Mouse (Mus musculus) stomach, embryonic 16.5 days (tissue): ENCODE results near the gene Pheta1. TPM values are rescaled to one million over a fixed set of nuclear protein-coding genes. Genes with fewer than 3 reads are reported as not detected.

Experiments
- ATAC-seq: fragments of 200-750 bp; cut with Nextera tagmentation; 2 replicates; pipeline ENCODE4 v1.8.0; 2017; ENCODE audit warnings: moderate number of reproducible peaks, moderate TSS enrichment; ENCODE audit not compliant: insufficient read depth, low FRiP score
- H3K27ac ChIP-seq: fragments of 300-500 bp; sonication (generic); 2 replicates; pipeline ENCODE4 v1.5.1; 2014; ENCODE audit warnings: low read length
- H3K27me3 ChIP-seq: fragments of 300-500 bp; sonication (generic); 2 replicates; pipeline ENCODE4 v1.6.1; 2014; ENCODE audit warnings: low read length, control low read depth, mixed read lengths; ENCODE audit not compliant: control insufficient read depth, insufficient read depth
- H3K36me3 ChIP-seq: fragments of 300-500 bp; sonication (generic); 2 replicates; pipeline ENCODE4 v1.6.1; 2014; ENCODE audit warnings: low read length; ENCODE audit not compliant: control insufficient read depth, insufficient read depth
- H3K4me1 ChIP-seq: fragments of 300-500 bp; sonication (generic); 2 replicates; pipeline ENCODE4 v1.6.1; 2014; ENCODE audit warnings: low read length, control low read depth, mixed read lengths; ENCODE audit not compliant: control insufficient read depth, insufficient read depth
- H3K4me2 ChIP-seq: fragments of 300-500 bp; sonication (generic); 2 replicates; pipeline ENCODE4 v1.6.1; 2014; ENCODE audit warnings: low read depth, low read length, mixed read lengths
- H3K4me3 ChIP-seq: fragments of 300-500 bp; sonication (generic); replicated peaks from 2 replicates; pipeline ENCODE4 v1.5.1; 2014; ENCODE audit warnings: mild to moderate bottlenecking, low read length
- H3K9ac ChIP-seq: fragments of 300-500 bp; sonication (generic); 2 replicates; pipeline ENCODE4 v1.6.1; 2014; ENCODE audit warnings: low read length
- H3K9me3 ChIP-seq: fragments of 300-500 bp; sonication (generic); replicated peaks from 2 replicates; pipeline ENCODE4 v1.6.1; 2016; ENCODE audit warnings: low read length, control low read depth; ENCODE audit not compliant: control insufficient read depth
- WGBS: fragments of 180-500 bp; shearing (Covaris S2); extraction: QIAGEN DNeasy Blood & Tissue Kit; methylation state at CpG from one replicate; pipeline ENCODE4 v1.1.7; 2014; 5-methylcytosine and 5-hydroxymethylcytosine counted together
- polyA plus RNA-seq: library from polyadenylated mRNA; unstranded; fragments of >200 nt; fragmentation: Nextera tagmentation; extraction: Ambion mirVana; gene quantifications from 2 replicates; pipeline ENCODE4 v1.2.1, GENCODE M21; 2015

Gene Pheta1
- polyA plus RNA-seq, 1 experiment from 2014 or later: 16.9 TPM

- Histone ChIP-seq H3K4me3 (no peak overlapping the region), H3K9ac (no peak overlapping the region), H3K9me3 (no peaks in the 10 kb centered on the region; the same call in 1 of the 2 replicates), H3K27me3 (no peaks in the 10 kb centered on the region), H3K4me1 (no peaks in the 10 kb centered on the region), H3K4me2 (no peak overlapping the region), H3K36me3 (no peaks in the 10 kb centered on the region), H3K27ac (no peak overlapping the region)
- WGBS: 73% methylated on average over 8 of the region's 8 CpGs
- ATAC-seq: no peak
Observed at GRCm38 (mm10) chr5:121883356-121883755, 34.6 kb downstream of the Pheta1 start.

- H3K4me3 ChIP-seq: no peak overlapping the region
- no peaks in the 10 kb centered on the region for H3K27me3 ChIP-seq
- H3K9ac ChIP-seq: no peak overlapping the region
- ATAC-seq: no peak
- no peak overlapping the region for H3K27ac ChIP-seq
- WGBS: 57% methylated on average over 13 of the region's 13 CpGs
- no peaks in the 10 kb centered on the region for H3K36me3 ChIP-seq
- no peaks in the 10 kb centered on the region for H3K4me1 ChIP-seq
- no peaks in the 10 kb centered on the region; the same call in 1 of the 2 replicates for H3K9me3 ChIP-seq
- H3K4me2 ChIP-seq: no peak overlapping the region
Observed at GRCm38 (mm10) chr5:121889375-121889774, 40.6 kb downstream of the Pheta1 start.

GRCm38 (mm10) chr5:121889819-121890362 is 41.1 kb downstream of the Pheta1 start:
- H3K36me3 ChIP-seq: no peaks in the 10 kb centered on the region
- H3K4me1 ChIP-seq: no peaks in the 10 kb centered on the region
- H3K27ac ChIP-seq: no peak overlapping the region
- H3K9ac ChIP-seq: no peak overlapping the region
- H3K4me3 ChIP-seq: no peak overlapping the region
- H3K9me3 ChIP-seq: no peaks in the 10 kb centered on the region; the same call in 1 of the 2 replicates
- no peak overlapping the region for H3K4me2 ChIP-seq
- no peak for ATAC-seq
- H3K27me3 ChIP-seq: no peaks in the 10 kb centered on the region
- WGBS: 60% methylated on average over 9 of the region's 9 CpGs

DNA sequence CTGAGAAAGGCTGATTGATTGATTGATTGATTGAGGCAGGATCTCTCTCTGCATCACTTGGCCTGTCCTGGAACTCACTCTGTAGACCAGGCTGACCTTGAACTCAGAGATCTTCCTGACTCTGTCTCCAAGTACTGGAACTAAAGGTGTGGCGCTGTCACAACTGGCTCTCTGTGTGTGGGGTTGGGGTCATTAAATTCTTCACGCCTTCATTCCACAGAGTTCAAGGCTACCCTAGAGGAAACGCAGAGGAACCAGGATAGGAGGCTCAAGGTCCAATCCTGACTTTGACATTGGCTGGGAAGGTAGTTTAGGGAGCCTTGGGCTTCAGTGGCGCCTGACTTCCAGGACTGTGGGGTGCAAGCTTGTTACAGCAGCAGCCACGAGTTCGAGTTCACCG is 42.1 kb downstream of the Pheta1 start:
- Histone ChIP-seq H3K36me3 (no peaks in the 10 kb centered on the region), H3K9me3 (no peaks in the 10 kb centered on the region; the same call in 1 of the 2 replicates), H3K4me2 (no peak overlapping the region), H3K4me3 (no peak overlapping the region), H3K4me1 (no peaks in the 10 kb centered on the region), H3K27me3 (no peaks in the 10 kb centered on the region), H3K27ac (no peak overlapping the region), H3K9ac (no peak overlapping the region)
- ATAC-seq: no peak
- 91% methylated on average over 7 of the region's 7 CpGs for WGBS

GRCm38 (mm10) chr5:121892281-121892680 is 43.5 kb downstream of the Pheta1 start:
- no peaks in the 10 kb centered on the region for H3K36me3 ChIP-seq
- no peak for ATAC-seq

GRCm38 (mm10) chr5:121893581-121893980 is 44.8 kb downstream of the Pheta1 start:
- Histone ChIP-seq H3K4me2 (no peak overlapping the region), H3K27ac (no peak overlapping the region), H3K9ac (no peak overlapping the region), H3K4me1 (no peaks in the 10 kb centered on the region), H3K4me3 (no peak overlapping the region), H3K27me3 (no peaks in the 10 kb centered on the region), H3K9me3 (no peaks in the 10 kb centered on the region), H3K36me3 (no peaks in the 10 kb centered on the region)
- no peak for ATAC-seq
- 27% methylated on average over 3 of the region's 3 CpGs for WGBS

More at GRCm38 (mm10) chr5:121892281-121892680, 43.5 kb downstream of the Pheta1 start:
- Histone ChIP-seq H3K27ac (no peak overlapping the region), H3K27me3 (no peaks in the 10 kb centered on the region), H3K9me3 (no peaks in the 10 kb centered on the region), H3K4me1 (no peaks in the 10 kb centered on the region), H3K4me2 (no peak overlapping the region), H3K9ac (no peak overlapping the region), H3K4me3 (no peak overlapping the region)
- 83% methylated on average over 14 of the region's 14 CpGs for WGBS

- Histone ChIP-seq H3K9me3 (no peaks in the 10 kb centered on the region), H3K4me1 (no peaks in the 10 kb centered on the region), H3K4me3 (no peak overlapping the region), H3K36me3 (no peaks in the 10 kb centered on the region), H3K27ac (no peak overlapping the region), H3K27me3 (no peaks in the 10 kb centered on the region), H3K4me2 (no peak overlapping the region), H3K9ac (no peak overlapping the region)
- 66% methylated on average over 10 of the region's 10 CpGs for WGBS
- no peak for ATAC-seq
Observed at GRCm38 (mm10) chr5:121894647-121895046, 45.9 kb downstream of the Pheta1 start.

GRCm38 (mm10) chr5:121895117-121895756 is 46.5 kb downstream of the Pheta1 start:
- Histone ChIP-seq H3K4me3 (no peak overlapping the region), H3K4me1 (no peaks in the 10 kb centered on the region), H3K27me3 (no peaks in the 10 kb centered on the region), H3K36me3 (no peaks in the 10 kb centered on the region), H3K4me2 (no peak overlapping the region), H3K9ac (no peak overlapping the region), H3K9me3 (no peaks in the 10 kb centered on the region), H3K27ac (no peak overlapping the region)
- 46% methylated on average over 24 of the region's 24 CpGs for WGBS
- ATAC-seq: no peak

- no peak overlapping the region for H3K27ac ChIP-seq
- H3K4me2 ChIP-seq: no peak overlapping the region
- no peak for ATAC-seq
- no peaks in the 10 kb centered on the region for H3K4me1 ChIP-seq
- H3K9ac ChIP-seq: no peak overlapping the region
- no peak overlapping the region for H3K4me3 ChIP-seq
- no peaks in the 10 kb centered on the region for H3K36me3 ChIP-seq
- 56% methylated on average over 23 of the region's 23 CpGs for WGBS
- no peaks in the 10 kb centered on the region for H3K27me3 ChIP-seq
- no peaks in the 10 kb centered on the region for H3K9me3 ChIP-seq
Observed at GRCm38 (mm10) chr5:121902809-121903745, 54.3 kb downstream of the Pheta1 start.
